Mouse (Mus musculus) macrophage (primary cell): ENCODE measurements at regions not wholly inside any gene's neighbourhood (a gene's known extent, or its start where the extent isn't known, plus 50 kb on each side); places are given as distances from the start of the nearest gene placed in this dataset.

Experiments
- H3K27ac ChIP-seq: fragments of 350-480 bp; formaldehyde crosslinking; 2 replicates; pipeline ENCODE4 v1.9.0; 2021
- H3K36me3 ChIP-seq: fragments of 350-480 bp; formaldehyde crosslinking; 2 replicates; pipeline ENCODE4 v1.9.0; 2021; ENCODE audit errors: inconsistent target
- H3K4me3 ChIP-seq: fragments of 350-480 bp; formaldehyde crosslinking; 2 replicates; pipeline ENCODE4 v1.9.0; 2021; ENCODE audit errors: inconsistent target
- H3K79me2 ChIP-seq: fragments of 350-480 bp; formaldehyde crosslinking; 2 replicates; pipeline ENCODE4 v1.9.0; 2021; ENCODE audit errors: inconsistent target
- WGBS: methylation state at CpG from one replicate; pipeline ENCODE4 v1.1.7; 2026; ENCODE audit warnings: inconsistent platforms; ENCODE audit not compliant: missing documents; 5-methylcytosine and 5-hydroxymethylcytosine counted together

- no peak overlapping the region for H3K4me3 ChIP-seq
- H3K27ac ChIP-seq, result peak overlapping the region; percentile 15; the same call in 1 of the 2 replicates
- H3K79me2 ChIP-seq, result no peaks in the 10 kb centered on the region
- no peaks in the 10 kb centered on the region for H3K36me3 ChIP-seq
- WGBS, result 18% methylated on average over 3 of the region's 3 CpGs
Observed at GRCm38 (mm10) chr10:67760424-67760823, 152.0 kb downstream of the Zfp365 start.

- Histone ChIP-seq H3K27ac (no peak overlapping the region), H3K4me3 (no peak overlapping the region), H3K36me3 (no peaks in the 10 kb centered on the region), H3K79me2 (no peaks in the 10 kb centered on the region)
- 93% methylated on average over 4 of the region's 4 CpGs for WGBS
Observed at GRCm38 (mm10) chr10:67748121-67748520, 164.3 kb downstream of the Zfp365 start.

GRCm38 (mm10) chr10:67747461-67747860, 165.0 kb downstream of the Zfp365 start:
- 96% methylated on average over 3 of the region's 3 CpGs for WGBS
- no peaks in the 10 kb centered on the region for H3K79me2 ChIP-seq
- no peaks in the 10 kb centered on the region for H3K36me3 ChIP-seq
- H3K27ac ChIP-seq, result no peak overlapping the region
- H3K4me3 ChIP-seq, result no peak overlapping the region

GRCm38 (mm10) chr10:67746140-67746539, 166.3 kb downstream of the Zfp365 start:
- H3K79me2 ChIP-seq, result no peaks in the 10 kb centered on the region
- 89% methylated on average over 3 of the region's 3 CpGs for WGBS
- H3K4me3 ChIP-seq, result no peak overlapping the region
- no peak overlapping the region for H3K27ac ChIP-seq
- H3K36me3 ChIP-seq, result no peaks in the 10 kb centered on the region

- Histone ChIP-seq H3K27ac (no peak overlapping the region), H3K79me2 (no peaks in the 10 kb centered on the region), H3K36me3 (no peaks in the 10 kb centered on the region), H3K4me3 (no peak overlapping the region)
- 97% methylated on average over 9 of the region's 9 CpGs for WGBS
Observed at GRCm38 (mm10) chr10:67743561-67743960, 168.9 kb downstream of the Zfp365 start.

- WGBS, result 46% methylated on average over 8 of the region's 8 CpGs
Observed at GRCm38 (mm10) chr10:67742824-67743223, 169.6 kb downstream of the Zfp365 start.

GRCm38 (mm10) chr10:67742305-67742704, 170.2 kb downstream of the Zfp365 start:
- Histone ChIP-seq H3K4me3 (no peak overlapping the region), H3K79me2 (no peaks in the 10 kb centered on the region), H3K27ac (no peak overlapping the region), H3K36me3 (no peaks in the 10 kb centered on the region)
- WGBS, result 23% methylated on average over 10 of the region's 10 CpGs

More at GRCm38 (mm10) chr10:67742824-67743223, 169.6 kb downstream of the Zfp365 start:
- no peak overlapping the region for H3K4me3 ChIP-seq
- H3K36me3 ChIP-seq, result no peaks in the 10 kb centered on the region
- no peaks in the 10 kb centered on the region for H3K79me2 ChIP-seq
- no peak overlapping the region for H3K27ac ChIP-seq

GRCm38 (mm10) chr10:67739199-67739598, 173.3 kb downstream of the Zfp365 start:
- no peak overlapping the region for H3K4me3 ChIP-seq
- H3K36me3 ChIP-seq, result no peaks in the 10 kb centered on the region
- H3K79me2 ChIP-seq, result no peaks in the 10 kb centered on the region
- no peak overlapping the region for H3K27ac ChIP-seq
- 40% methylated on average over 1 of the region's 1 CpGs for WGBS

GRCm38 (mm10) chr10:67736636-67737035, 175.8 kb downstream of the Zfp365 start:
- no peak overlapping the region for H3K27ac ChIP-seq
- no peaks in the 10 kb centered on the region for H3K36me3 ChIP-seq
- H3K4me3 ChIP-seq, result no peak overlapping the region
- 85% methylated on average over 10 of the region's 10 CpGs for WGBS
- H3K79me2 ChIP-seq, result no peaks in the 10 kb centered on the region

- H3K27ac ChIP-seq, result no peak overlapping the region
- no peaks in the 10 kb centered on the region for H3K36me3 ChIP-seq
Observed at GRCm38 (mm10) chr10:67731577-67731976, 180.9 kb downstream of the Zfp365 start.

GRCm38 (mm10) chr10:67729271-67729670, 180.5 kb upstream of the Ado start:
- WGBS, result 50% methylated on average over 4 of the region's 6 CpGs
- no peaks in the 10 kb centered on the region for H3K79me2 ChIP-seq
- no peaks in the 10 kb centered on the region for H3K36me3 ChIP-seq
- H3K27ac ChIP-seq, result no peak overlapping the region
- H3K4me3 ChIP-seq, result no peak overlapping the region

More at GRCm38 (mm10) chr10:67731577-67731976, 180.9 kb downstream of the Zfp365 start:
- 89% methylated on average over 9 of the region's 9 CpGs for WGBS
- no peak overlapping the region for H3K4me3 ChIP-seq
- H3K79me2 ChIP-seq, result no peaks in the 10 kb centered on the region

- Histone ChIP-seq H3K36me3 (no peaks in the 10 kb centered on the region), H3K4me3 (no peak overlapping the region), H3K27ac (no peak overlapping the region), H3K79me2 (no peaks in the 10 kb centered on the region)
- WGBS, result 84% methylated on average over 4 of the region's 4 CpGs
Observed at GRCm38 (mm10) chr10:67727580-67727979, 178.8 kb upstream of the Ado start.

- H3K4me3 ChIP-seq, result no peak overlapping the region
- no peaks in the 10 kb centered on the region for H3K79me2 ChIP-seq
- H3K36me3 ChIP-seq, result no peaks in the 10 kb centered on the region
- no peak overlapping the region for H3K27ac ChIP-seq
- WGBS, result 92% methylated on average over 6 of the region's 6 CpGs
Observed at GRCm38 (mm10) chr10:67726796-67727195, 178.0 kb upstream of the Ado start.

- H3K79me2 ChIP-seq, result no peaks in the 10 kb centered on the region
- H3K36me3 ChIP-seq, result no peaks in the 10 kb centered on the region
- no peak overlapping the region for H3K27ac ChIP-seq
- WGBS, result 85% methylated on average over 7 of the region's 7 CpGs
- no peak overlapping the region for H3K4me3 ChIP-seq
Observed at GRCm38 (mm10) chr10:67726351-67726750, 177.6 kb upstream of the Ado start.

GRCm38 (mm10) chr10:67721787-67722186, 173.0 kb upstream of the Ado start:
- Histone ChIP-seq H3K36me3 (no peaks in the 10 kb centered on the region), H3K27ac (no peak overlapping the region), H3K4me3 (no peak overlapping the region), H3K79me2 (no peaks in the 10 kb centered on the region)
- WGBS, result 69% methylated on average over 5 of the region's 5 CpGs

GRCm38 (mm10) chr10:67717506-67717905, 168.8 kb upstream of the Ado start:
- 87% methylated on average over 7 of the region's 7 CpGs for WGBS
- H3K79me2 ChIP-seq, result no peaks in the 10 kb centered on the region
- H3K4me3 ChIP-seq, result no peak overlapping the region
- H3K36me3 ChIP-seq, result no peaks in the 10 kb centered on the region
- no peak overlapping the region for H3K27ac ChIP-seq
